Mouse (Mus musculus): ENCODE data around the gene Tbc1d10c.

DNA sequence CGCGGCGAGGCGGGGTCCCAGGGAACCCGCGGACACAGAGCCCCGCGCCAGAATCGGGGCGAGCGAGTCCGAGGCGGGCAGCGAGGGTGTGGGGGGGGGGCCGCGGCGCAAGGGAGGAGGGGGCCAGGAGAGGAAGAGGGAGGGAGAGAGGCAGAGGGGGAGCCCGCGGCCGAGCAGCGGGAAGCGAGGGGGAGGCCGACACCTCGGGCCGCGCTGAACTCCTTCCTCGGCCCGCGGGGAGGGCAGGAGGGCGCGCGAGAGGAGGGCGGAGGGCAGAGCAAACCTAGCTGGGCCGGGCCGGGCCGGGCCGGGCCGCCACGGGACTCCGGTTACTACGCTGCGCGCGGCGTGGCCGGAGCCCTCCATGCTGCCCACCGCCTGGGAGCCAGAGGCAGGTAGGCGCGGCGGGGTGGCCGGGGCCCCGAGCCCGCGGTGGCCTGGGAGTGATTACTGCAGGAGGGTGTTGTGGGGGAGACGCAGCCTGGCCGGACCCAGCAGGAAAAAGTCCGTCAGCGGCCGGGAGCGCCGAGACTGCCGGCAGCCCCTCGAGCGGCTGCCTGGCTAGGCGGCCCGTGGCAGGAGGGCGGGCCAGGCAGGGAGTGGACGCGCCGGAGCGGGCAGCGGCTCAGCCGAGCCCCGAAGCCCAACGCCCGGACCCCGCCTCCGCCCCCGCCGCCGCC, 23.8 kb upstream of the Tbc1d10c start:
- TF ChIP-seq CTCF (IDR thresholded peaks at IDR 0.05; ENCODE audit: extremely low read depth, insufficient read depth, insufficient read length, insufficient replicate concordance) (no peak), POLR2A (IDR thresholded peaks at IDR 0.05; ENCODE audit: low read depth, low read length) (no peak)
